Mouse (Mus musculus) liver, adult (tissue): Measurements from ENCODE around the gene Jag2.

ENCODE experiments used
- GATA4 ChIP-seq: IDR thresholded peaks from 2 replicates; pipeline ENCODE4 v1.6.1; 2014; ENCODE audit warnings: mild to moderate bottlenecking, low read length; ENCODE audit not compliant: insufficient replicate concordance

The Jag2 gene

GRCm38 (mm10) chr12:112922541-112922940 lies 7.0 kb downstream of the Jag2 start:
- TF ChIP-seq GATA4, result no peak

- TF ChIP-seq GATA4, result no peak
Measured at GRCm38 (mm10) chr12:112921518-112921917, 8.1 kb downstream of the Jag2 start.

GRCm38 (mm10) chr12:112917906-112918305 lies 11.7 kb downstream of the Jag2 start:
- no peak for TF ChIP-seq GATA4

- no peak for TF ChIP-seq GATA4
Measured at GRCm38 (mm10) chr12:112917486-112917885, 12.1 kb downstream of the Jag2 start.

- TF ChIP-seq GATA4, result no peak
Measured at GRCm38 (mm10) chr12:112916698-112917400, 12.7 kb downstream of the Jag2 start.

- TF ChIP-seq GATA4, result no peak
Measured at GRCm38 (mm10) chr12:112915587-112915986, 14.0 kb downstream of the Jag2 start.

- no peak for TF ChIP-seq GATA4
Measured at GRCm38 (mm10) chr12:112914527-112914926, 15.0 kb downstream of the Jag2 start.

- no peak for TF ChIP-seq GATA4
Measured at GRCm38 (mm10) chr12:112912951-112913745, 16.4 kb downstream of the Jag2 start.

GRCm38 (mm10) chr12:112911701-112912100 lies 17.9 kb downstream of the Jag2 start:
- TF ChIP-seq GATA4, result no peak

- no peak for TF ChIP-seq GATA4
Measured at GRCm38 (mm10) chr12:112908991-112909390, 20.6 kb downstream of the Jag2 start.

- no peak for TF ChIP-seq GATA4
Measured at GRCm38 (mm10) chr12:112905001-112905400, 24.6 kb downstream of the Jag2 start.

- no peak for TF ChIP-seq GATA4
Measured at GRCm38 (mm10) chr12:112903941-112904340, 25.6 kb downstream of the Jag2 start.

GRCm38 (mm10) chr12:112900641-112901040 lies 28.9 kb downstream of the Jag2 start:
- no peak for TF ChIP-seq GATA4

GRCm38 (mm10) chr12:112898960-112899359 lies 30.6 kb downstream of the Jag2 start:
- no peak for TF ChIP-seq GATA4

GRCm38 (mm10) chr12:112898351-112898750 lies 31.2 kb downstream of the Jag2 start:
- TF ChIP-seq GATA4, result no peak

GRCm38 (mm10) chr12:112897522-112898212 lies 31.9 kb downstream of the Jag2 start:
- no peak for TF ChIP-seq GATA4
